Mouse (Mus musculus): Measurements from ENCODE around the gene Rnf5. TPM values are rescaled to one million over a fixed set of nuclear protein-coding genes. Genes with fewer than 3 reads are reported as not detected.
A peak's percentile ranks its signal among the peaks of the same experiment; 100 is the strongest.

The Rnf5 gene
- polyA plus RNA-seq, 1 experiment from 2014 or later = 296 TPM

DNA sequence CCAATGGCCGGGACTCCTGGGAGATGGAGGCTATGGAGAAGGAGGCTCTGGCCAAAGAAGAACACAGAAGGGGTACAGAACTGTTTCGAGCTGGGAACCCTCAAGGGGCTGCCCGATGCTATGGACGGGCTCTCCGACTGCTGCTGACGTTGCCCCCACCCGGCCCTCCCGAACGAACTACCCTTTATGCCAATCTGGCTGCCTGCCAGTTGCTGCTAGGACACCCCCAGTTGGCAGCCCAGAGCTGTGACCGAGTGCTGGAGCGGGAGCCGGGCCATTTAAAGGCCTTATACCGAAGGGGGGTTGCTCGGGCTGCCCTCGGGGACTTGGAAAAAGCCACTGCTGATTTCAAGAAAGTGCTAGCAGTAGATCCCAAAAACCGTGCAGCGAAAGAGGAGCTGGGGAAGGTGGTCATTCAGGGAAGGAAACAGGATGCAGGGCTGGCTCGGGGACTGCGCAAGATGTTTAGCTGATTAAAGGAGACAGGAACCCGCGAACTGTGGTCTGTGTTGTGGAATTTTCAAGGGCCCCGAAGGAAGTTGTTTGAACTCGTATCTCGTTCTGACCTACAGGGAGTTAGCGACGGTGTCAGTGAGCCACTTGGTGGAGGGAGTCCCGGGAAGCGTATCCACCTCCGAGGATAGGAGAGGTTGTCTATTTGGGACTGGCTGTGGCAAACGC lies 42.5 kb upstream of the Rnf5 start:
- Histone ChIP-seq H3K4me2 (ENCODE audit: low read length) (peak overlapping the region; percentile 75), H3K4me1 (ENCODE audit: control insufficient read depth, insufficient read depth, low read depth, low read length) (peaks cover 30% of the 10 kb centered on the region), H3K9ac (ENCODE audit: low read depth, low read length) (no peak overlapping the region), H3K27ac (ENCODE audit: low read depth, low read length) (no peak overlapping the region), H3K4me3 (ENCODE audit: low read length) (no peak overlapping the region; the same call in 1 of the 2 replicates), H3K9me3 (ENCODE audit: control insufficient read depth, low read length) (no peaks in the 10 kb centered on the region), H3K36me3 (ENCODE audit: control insufficient read depth, insufficient read depth, low read length) (peaks cover 10% of the 10 kb centered on the region), H3K27me3 (replicated peaks; ENCODE audit: control insufficient read depth, insufficient read depth, low read length) (no peaks in the 10 kb centered on the region)
- no peak for ATAC-seq
- WGBS = 77% methylated on average over 30 of the region's 30 CpGs

DNA sequence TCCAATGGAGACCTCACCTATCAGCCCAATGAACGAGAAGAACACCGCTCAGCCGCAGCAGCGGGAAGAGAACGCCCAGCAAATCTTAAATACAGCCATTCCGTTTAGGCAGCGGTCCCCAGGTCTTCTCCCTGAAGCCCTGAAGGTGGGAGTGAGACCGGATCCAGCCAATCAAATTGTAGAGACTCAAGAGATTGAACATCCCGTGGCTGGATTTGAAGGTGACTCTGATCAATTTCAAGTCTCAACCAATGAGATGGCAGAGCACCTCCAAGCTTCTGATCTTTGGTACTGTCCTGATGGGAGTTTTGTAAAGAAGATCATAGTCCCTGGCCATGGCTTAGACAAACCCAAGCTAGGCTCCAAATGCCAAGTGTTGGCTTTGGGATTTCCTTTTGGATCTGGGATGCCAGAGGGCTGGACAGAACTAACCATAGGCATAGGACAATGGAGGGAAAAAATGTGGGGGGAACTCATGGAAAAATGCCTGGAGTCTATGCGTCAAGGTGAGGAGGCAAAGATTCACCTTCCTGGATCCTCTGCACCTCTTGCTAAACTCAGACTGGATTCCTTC lies 41.9 kb upstream of the Rnf5 start:
- Histone ChIP-seq H3K27me3 (replicated peaks; ENCODE audit: control insufficient read depth, insufficient read depth, low read length) (no peaks in the 10 kb centered on the region), H3K9ac (ENCODE audit: low read depth, low read length) (peak overlapping the region; percentile 75), H3K36me3 (ENCODE audit: control insufficient read depth, insufficient read depth, low read length) (peaks cover 4% of the 10 kb centered on the region; the same call in 1 of the 2 replicates), H3K27ac (ENCODE audit: low read depth, low read length) (no peak overlapping the region; the same call in 1 of the 2 replicates), H3K9me3 (ENCODE audit: control insufficient read depth, low read length) (no peaks in the 10 kb centered on the region), H3K4me3 (ENCODE audit: low read length) (peak overlapping the region; percentile 67), H3K4me2 (ENCODE audit: low read length) (peak overlapping the region; percentile 75), H3K4me1 (ENCODE audit: control insufficient read depth, insufficient read depth, low read depth, low read length) (peaks cover 30% of the 10 kb centered on the region)
- 48% methylated on average over 10 of the region's 10 CpGs for WGBS
- ATAC-seq = no peak

DNA sequence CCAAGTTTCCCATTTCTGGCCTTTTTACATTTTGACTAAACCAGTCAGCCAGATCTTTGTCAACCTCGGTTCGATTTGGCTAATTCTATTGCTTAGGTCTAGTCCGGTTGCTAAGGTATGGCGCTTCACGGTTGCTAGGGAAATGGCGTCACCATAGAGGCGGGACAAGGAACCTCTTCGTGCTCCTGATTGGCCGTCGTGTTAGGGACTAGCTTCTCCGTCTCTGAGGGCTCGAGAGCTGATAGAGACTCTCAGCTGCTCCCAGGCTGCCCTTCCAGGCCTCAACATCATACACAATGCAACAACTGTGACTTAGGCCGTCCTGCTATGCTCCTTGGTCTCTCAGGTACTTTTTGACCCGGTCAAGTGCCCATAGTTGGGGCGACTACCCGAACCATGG lies 41.1 kb upstream of the Rnf5 start, which contains the start of gene Fkbpl:
TSS of gene Fkbpl (plus strand) at position 157 of the 400 bp plus-strand sequence.
- Histone ChIP-seq H3K4me3 (ENCODE audit: low read length) (peak within 1 kb of the TSS; percentile 67), H3K4me1 (ENCODE audit: control insufficient read depth, insufficient read depth, low read depth, low read length) (peaks cover 30% of the 10 kb centered on the region), H3K27me3 (replicated peaks; ENCODE audit: control insufficient read depth, insufficient read depth, low read length) (no peaks in the 10 kb centered on the region), H3K36me3 (ENCODE audit: control insufficient read depth, insufficient read depth, low read length) (peaks cover 4% of the 10 kb centered on the region; the same call in 1 of the 2 replicates), H3K27ac (ENCODE audit: low read depth, low read length) (peak within 1 kb of the TSS; percentile 78), H3K9me3 (ENCODE audit: control insufficient read depth, low read length) (no peaks in the 10 kb centered on the region), H3K4me2 (ENCODE audit: low read length) (peak within 1 kb of the TSS; percentile 75), H3K9ac (ENCODE audit: low read depth, low read length) (peak within 1 kb of the TSS; percentile 75)
- peak; percentile 82 for ATAC-seq
- 0% methylated on average over 16 of the region's 16 CpGs for WGBS

DNA sequence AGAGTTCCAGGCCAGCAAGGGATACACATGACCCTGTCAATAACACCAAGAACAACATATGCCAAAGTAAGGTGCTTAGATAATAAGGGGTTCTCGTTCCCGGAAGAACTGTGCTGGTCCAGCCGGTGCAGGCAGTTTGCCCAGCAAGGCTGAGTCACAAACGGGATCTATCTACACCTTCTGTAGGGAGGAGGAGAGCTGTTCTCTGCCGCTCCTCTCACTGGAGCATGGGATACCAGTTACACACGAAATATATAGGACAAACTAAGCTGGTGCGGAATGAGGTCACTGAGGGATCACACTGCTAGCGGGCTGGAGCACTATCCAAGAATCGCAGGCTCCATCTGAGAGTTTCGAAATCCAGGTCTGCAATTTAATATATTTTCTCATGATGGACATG lies 40.5 kb upstream of the Rnf5 start:
- no peaks in the 10 kb centered on the region for H3K9me3 ChIP-seq (ENCODE audit: control insufficient read depth, low read length)
- H3K4me3 ChIP-seq (ENCODE audit: low read length) = no peak overlapping the region
- no peaks in the 10 kb centered on the region for H3K36me3 ChIP-seq (ENCODE audit: control insufficient read depth, insufficient read depth, low read length)
- peaks cover 30% of the 10 kb centered on the region for H3K4me1 ChIP-seq (ENCODE audit: control insufficient read depth, insufficient read depth, low read depth, low read length)
- WGBS = 84% methylated on average over 10 of the region's 10 CpGs
- no peak for ATAC-seq
- H3K27me3 ChIP-seq (replicated peaks; ENCODE audit: control insufficient read depth, insufficient read depth, low read length) = no peaks in the 10 kb centered on the region
- H3K27ac ChIP-seq (ENCODE audit: low read depth, low read length) = no peak overlapping the region
- no peak overlapping the region for H3K9ac ChIP-seq (ENCODE audit: low read depth, low read length)
- no peak overlapping the region for H3K4me2 ChIP-seq (ENCODE audit: low read length)

DNA sequence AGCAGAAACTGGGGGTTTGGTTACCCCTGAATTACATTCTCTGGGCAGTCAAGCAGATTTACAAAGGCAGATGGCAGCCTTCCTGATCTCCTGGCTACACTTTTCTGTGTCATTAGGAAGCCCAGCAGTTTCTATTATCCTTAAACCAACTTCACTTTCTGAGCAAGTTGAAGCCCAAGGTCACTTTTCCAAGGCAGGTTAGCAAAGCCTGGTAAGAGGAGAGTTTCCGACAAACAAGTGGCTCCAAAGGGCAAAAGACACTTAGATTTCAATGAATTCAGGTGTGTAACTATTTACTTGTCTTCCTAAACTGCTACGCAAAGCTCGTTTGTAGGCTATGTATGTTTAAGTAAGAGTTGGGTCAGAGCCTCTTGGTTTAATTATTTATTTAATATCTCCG lies 39.9 kb upstream of the Rnf5 start:
- no peaks in the 10 kb centered on the region for H3K27me3 ChIP-seq (replicated peaks; ENCODE audit: control insufficient read depth, insufficient read depth, low read length)
- ATAC-seq = no peak
- H3K4me2 ChIP-seq (ENCODE audit: low read length) = no peak overlapping the region
- no peaks in the 10 kb centered on the region for H3K36me3 ChIP-seq (ENCODE audit: control insufficient read depth, insufficient read depth, low read length)
- no peaks in the 10 kb centered on the region for H3K9me3 ChIP-seq (ENCODE audit: control insufficient read depth, low read length)
- H3K4me3 ChIP-seq (ENCODE audit: low read length) = no peak overlapping the region
- 94% methylated on average over 4 of the region's 4 CpGs for WGBS
- no peak overlapping the region for H3K9ac ChIP-seq (ENCODE audit: low read depth, low read length)
- H3K27ac ChIP-seq (ENCODE audit: low read depth, low read length) = no peak overlapping the region
- peaks cover 28% of the 10 kb centered on the region for H3K4me1 ChIP-seq (ENCODE audit: control insufficient read depth, insufficient read depth, low read depth, low read length)

DNA sequence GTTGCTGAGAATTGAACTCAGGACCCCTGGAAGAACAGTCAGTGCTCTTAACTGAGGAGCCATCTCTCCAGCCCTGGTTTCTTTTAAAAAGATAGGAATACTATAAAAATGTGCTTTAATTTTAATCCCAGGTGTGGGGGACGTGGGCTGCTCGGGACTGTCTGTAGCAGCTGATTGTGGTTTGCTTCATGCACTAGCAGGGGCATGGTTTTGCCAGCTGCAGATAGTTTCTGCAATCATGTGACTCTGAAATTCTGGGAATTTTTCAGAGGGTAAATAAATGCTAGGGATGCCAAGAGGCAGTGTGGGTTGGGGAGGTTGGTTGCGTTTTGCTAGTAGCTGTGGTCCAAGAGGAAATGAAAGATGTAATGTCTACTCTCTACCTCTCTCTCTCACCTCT lies 38.5 kb upstream of the Rnf5 start:
- Histone ChIP-seq H3K4me2 (ENCODE audit: low read length) (no peak overlapping the region), H3K27ac (ENCODE audit: low read depth, low read length) (no peak overlapping the region), H3K4me1 (ENCODE audit: control insufficient read depth, insufficient read depth, low read depth, low read length) (peaks cover 19% of the 10 kb centered on the region), H3K9ac (ENCODE audit: low read depth, low read length) (no peak overlapping the region), H3K4me3 (ENCODE audit: low read length) (no peak overlapping the region), H3K27me3 (replicated peaks; ENCODE audit: control insufficient read depth, insufficient read depth, low read length) (no peaks in the 10 kb centered on the region), H3K36me3 (ENCODE audit: control insufficient read depth, insufficient read depth, low read length) (no peaks in the 10 kb centered on the region), H3K9me3 (ENCODE audit: control insufficient read depth, low read length) (no peaks in the 10 kb centered on the region)
- WGBS = 79% methylated on average over 3 of the region's 3 CpGs
- no peak for ATAC-seq

DNA sequence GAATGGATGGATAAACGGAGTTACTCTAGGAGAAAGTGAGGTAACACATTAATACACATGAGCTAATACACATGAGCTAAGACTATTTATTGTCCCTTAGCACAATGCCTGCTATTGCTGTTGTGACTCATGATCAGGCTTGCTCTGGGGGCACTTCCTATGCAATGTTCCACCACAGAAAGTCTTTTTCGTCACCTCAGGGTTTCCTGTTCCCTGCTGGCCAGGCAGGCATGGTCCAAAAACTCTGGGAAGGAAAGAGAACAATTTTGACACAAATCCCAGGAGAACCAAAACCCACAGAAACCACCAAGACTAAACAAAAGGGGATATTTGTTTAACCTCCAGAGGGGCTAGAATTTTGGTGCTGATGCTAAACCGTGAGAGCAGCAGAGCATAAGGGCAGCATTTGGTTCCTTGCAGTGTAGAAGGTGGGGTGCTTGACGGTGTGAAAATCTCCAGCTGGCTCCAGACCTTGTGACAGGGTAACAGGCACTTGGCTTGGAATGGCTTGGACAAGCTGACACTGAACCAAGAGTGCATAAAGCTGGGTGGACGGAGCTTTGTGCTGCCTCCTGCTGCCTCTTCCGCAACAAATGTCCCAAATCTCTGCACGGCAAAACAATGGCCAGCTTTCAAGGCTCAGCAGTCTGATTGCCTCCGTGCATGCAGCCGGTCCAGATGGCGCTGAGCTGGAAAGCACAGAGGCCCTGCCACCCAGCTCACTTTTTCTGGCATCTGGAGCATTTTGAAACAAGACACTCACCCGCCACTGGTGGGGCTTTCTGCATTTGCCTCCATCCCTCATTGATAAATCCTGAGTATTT lies 37.5 kb upstream of the Rnf5 start:
- WGBS = 12% methylated on average over 11 of the region's 11 CpGs
- Histone ChIP-seq H3K9me3 (ENCODE audit: control insufficient read depth, low read length) (no peaks in the 10 kb centered on the region), H3K4me2 (ENCODE audit: low read length) (0 out of 2 replicates have a peak overlapping the region, but pooled peaks have one; percentile 0), H3K27ac (ENCODE audit: low read depth, low read length) (peak overlapping the region; percentile 65), H3K4me1 (ENCODE audit: control insufficient read depth, insufficient read depth, low read depth, low read length) (peaks cover 13% of the 10 kb centered on the region), H3K36me3 (ENCODE audit: control insufficient read depth, insufficient read depth, low read length) (no peaks in the 10 kb centered on the region), H3K4me3 (ENCODE audit: low read length) (no peak overlapping the region), H3K9ac (ENCODE audit: low read depth, low read length) (peak overlapping the region; percentile 46), H3K27me3 (replicated peaks; ENCODE audit: control insufficient read depth, insufficient read depth, low read length) (no peaks in the 10 kb centered on the region)
- 0 out of 2 replicates have a peak, but pooled peaks have one; percentile 27 for ATAC-seq

DNA sequence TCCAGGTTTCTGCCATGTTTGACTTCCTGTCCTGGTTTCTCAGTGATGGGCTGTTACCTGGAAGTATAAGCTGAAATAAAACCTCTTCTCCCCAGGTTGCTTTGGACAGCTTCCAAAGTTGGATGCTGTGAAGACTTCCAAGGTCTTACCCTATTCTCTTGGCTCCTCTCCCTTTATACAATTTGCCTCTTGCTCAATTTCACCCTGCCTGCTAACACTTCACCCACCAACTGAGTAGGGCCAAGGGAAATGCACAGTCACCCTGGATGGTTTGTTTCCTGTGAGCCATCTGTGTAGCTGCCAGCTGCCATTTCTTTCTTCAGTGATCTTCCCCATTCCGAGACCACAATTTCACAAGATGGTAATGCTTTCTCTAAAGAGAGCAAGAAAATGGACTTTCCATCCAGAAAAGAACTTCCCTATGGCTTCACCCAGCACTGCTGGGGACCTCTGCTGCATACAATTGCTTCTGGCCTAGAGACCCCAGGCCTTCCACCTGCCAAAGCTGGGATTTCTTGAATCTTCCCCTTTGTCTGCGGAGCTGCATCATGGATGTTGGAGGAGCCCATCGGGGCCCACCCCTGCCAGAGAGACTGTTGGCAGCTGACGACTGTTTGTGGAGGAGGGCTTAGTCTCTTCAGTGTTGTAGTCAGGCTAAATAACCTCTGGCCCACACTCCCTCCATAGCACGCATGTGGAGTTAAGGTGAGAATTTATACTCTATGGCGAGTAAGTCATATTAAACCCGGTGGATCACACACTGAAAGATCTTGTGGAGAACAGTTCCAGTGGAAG lies 36.2 kb upstream of the Rnf5 start:
- Histone ChIP-seq H3K4me2 (ENCODE audit: low read length) (no peak overlapping the region), H3K27me3 (replicated peaks; ENCODE audit: control insufficient read depth, insufficient read depth, low read length) (no peaks in the 10 kb centered on the region), H3K27ac (ENCODE audit: low read depth, low read length) (no peak overlapping the region), H3K9ac (ENCODE audit: low read depth, low read length) (no peak overlapping the region), H3K4me1 (ENCODE audit: control insufficient read depth, insufficient read depth, low read depth, low read length) (peaks cover 2% of the 10 kb centered on the region; the same call in 1 of the 2 replicates), H3K9me3 (ENCODE audit: control insufficient read depth, low read length) (no peaks in the 10 kb centered on the region), H3K4me3 (ENCODE audit: low read length) (no peak overlapping the region), H3K36me3 (ENCODE audit: control insufficient read depth, insufficient read depth, low read length) (no peaks in the 10 kb centered on the region)
- 84% methylated on average over 7 of the region's 7 CpGs for WGBS
- ATAC-seq = no peak
